Mouse (Mus musculus) adrenal gland, postnatal 25 days (tissue): Measurements from ENCODE around the gene Tmem201. TPM values are rescaled to one million over a fixed set of nuclear protein-coding genes. Genes with fewer than 3 reads are reported as not detected.

Experiments
- DNase-seq: peaks from one replicate; pipeline ENCODE4 v3.0.0; 2021; ENCODE audit warnings: mixed read lengths
- total RNA-seq: library from RNA; stranded (reverse); gene quantifications from 2 replicates; pipeline ENCODE4 v1.2.3, GENCODE M21; 2021

Tmem201 gene
- total RNA-seq, 1 experiment from 2014 or later: 36.1 TPM

DNA sequence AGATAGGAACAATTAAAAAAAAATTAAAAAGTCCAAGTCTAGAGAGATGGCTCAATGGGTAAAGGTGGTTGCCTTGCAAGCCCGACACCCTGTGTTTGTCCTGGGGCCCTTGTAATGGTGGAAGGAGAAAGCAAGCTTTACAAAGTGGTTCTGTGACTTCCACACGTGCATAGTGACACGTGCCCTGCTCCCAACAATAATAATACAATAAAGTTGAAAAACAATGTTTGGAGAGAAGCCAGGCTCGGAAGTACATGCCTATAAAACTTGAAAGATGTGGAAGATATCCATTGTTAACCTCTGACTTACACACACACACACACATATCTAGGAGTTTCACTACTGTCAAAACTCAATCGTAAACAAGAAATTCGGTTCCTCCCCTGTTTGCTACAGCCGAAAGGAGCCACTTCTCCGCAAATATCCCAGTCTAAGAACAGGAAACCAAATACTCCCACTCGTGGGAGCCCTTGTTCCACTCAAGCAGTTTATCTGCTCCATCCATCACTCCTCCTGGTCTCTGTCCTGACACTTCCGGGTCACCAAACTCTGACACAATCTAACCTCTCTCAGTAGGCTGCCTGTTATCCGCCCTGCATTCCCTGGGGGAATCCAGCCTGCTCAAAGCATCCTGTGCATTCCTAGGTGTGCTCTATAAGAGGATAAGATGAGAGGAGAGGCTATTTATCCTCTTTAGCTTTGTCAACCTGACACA is 58.6 kb downstream of the Tmem201 start:
- no peak for DNase-seq

DNA sequence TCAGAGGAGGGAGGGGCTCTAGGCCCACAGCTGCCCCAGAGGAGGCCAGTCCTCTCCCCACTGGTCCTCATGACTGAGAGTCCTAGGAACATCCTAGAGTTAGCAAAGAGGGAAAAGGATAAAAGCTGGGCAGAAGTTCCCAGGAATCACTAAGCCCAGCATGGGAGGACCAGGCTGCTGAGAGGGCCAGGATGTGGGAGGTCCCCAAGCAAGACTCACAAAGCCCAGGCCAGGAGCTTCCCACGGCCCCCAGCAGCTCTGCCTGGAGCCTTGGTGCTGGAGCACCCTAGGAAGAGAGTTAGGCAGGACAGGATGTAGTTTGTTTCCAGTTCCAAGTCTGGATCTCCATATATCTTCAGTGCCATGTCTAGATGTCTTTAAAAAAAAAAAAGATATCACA is 59.8 kb downstream of the Tmem201 start:
- no peak for DNase-seq

DNA sequence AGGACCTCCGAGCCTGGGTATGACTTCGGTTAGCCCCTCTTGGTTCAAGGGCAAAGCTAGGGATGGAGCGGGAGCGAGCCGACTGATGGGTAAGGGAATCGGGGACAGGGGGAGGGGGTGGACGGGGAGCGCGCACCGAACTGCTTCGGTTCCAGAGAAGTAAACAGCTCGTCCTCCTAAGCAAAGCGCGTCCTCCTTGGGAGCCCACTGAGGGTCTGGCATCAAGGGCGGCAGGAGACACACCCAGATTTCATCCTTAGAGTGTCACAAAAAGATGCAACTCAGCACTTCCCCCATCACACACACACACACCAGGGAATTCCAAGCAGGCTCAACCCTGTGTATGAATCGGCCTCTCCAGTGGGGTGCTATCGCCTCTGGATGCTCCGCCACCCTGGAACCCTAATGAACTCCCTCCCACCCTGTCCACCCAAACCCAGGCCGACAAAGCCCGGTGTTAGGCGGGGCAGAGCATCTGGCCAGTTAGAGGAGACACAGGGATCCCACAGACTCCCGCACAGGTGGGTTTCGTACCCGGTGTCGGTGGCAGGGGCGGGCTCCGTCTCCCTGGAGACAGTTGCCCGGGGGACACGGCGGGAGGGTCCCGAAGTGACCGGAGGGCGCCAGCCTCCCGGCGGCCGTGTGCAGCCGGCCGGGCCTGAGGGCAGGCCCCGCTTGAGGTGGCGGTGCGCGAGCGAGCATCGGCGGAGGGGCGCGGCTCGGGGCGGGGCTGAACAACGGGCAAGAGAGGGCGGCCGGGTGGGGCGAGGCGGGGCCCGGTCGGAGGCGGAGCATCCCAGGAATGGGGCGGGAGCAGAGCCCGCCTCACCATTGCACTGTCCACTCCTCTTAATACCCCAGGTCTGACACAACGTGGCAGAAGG is 62.2 kb downstream of the Tmem201 start:
- peak; percentile 88 for DNase-seq

DNA sequence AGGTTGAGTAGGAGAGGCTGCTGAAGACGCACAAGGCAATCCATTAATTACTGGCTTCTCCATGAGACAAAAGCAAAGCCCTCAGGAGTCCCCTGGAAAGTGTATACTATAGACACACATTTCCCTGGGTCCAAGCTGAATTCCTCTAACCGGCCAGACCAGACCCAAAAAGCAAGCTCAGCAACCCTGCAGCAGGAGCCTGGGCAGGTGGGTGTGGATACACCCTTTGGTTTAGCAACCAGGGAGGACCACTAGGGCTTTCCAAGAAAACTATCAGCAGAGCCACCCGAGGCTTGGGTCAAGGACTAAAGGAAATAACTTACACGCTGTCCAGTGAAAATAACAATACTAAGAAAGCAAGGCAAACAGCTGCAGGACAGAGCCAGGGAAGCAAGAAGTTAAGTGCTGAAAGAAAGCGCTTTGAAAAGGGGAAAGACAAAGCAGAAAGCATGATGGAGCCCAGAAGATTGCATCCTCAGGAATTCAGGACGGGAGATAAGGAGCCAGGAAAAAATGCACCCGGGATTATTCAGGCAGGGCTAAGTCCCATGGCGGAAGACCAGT is 62.9 kb downstream of the Tmem201 start:
- no peak for DNase-seq

DNA sequence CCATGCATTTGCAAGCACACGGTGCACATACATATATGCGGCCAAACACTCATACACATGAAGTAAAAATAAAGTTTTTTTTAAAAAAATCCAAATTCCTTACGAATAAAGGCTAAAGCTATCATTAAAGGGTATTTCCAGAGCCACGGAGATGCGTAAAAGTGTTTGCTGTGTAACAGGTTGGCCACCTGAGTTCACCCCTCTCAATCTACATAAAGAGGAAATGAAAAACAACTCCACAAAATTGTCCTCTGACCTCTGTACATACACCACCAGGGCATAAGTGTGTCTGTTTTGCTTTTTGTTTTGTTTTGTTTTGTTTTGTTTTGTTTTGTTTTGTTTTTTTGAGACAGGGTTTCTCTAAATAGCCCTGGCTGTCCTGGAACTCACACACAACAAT is 65.1 kb downstream of the Tmem201 start:
- no peak for DNase-seq

DNA sequence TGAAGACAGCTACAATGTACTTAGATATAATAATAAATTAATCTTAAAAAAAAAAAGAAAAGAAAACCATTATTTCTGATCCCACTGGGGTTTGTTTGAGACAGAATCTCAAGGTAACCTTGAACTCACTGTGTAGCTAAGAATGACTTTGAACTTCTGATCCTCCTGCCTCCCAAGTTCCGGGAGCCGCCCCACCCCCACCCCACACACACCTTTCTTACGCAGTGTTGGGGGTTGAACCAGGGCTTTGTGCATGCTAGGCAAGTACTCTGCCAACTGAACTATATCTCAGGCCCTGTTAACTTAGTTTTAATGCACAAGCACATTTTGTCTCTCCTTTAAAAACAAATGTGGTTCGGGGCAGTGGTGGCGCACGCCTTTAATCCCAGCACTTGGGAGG is 66.7 kb downstream of the Tmem201 start:
- no peak for DNase-seq

DNA sequence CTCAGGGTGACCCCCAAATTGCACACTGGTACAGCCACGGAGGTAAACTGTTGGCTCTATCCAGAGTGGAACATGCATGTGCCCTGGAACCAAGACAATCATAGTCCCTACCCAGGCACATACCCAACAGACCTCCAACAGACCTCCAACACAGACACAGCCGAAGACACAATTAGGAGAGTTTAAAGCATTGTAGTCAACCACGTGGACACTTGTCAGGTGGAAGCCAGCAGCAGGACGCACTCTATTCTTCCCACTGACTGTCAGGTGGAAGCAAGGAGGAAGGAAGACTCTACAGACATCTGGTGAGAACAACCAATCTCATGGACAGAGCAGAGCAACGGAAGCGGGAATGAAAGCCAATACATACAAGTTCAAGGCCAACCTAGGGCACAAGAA is 72.2 kb downstream of the Tmem201 start:
- no peak for DNase-seq

Other genes starting within 250 kb of the Tmem201 start
- gene Ctnnbip1, start 219.8 kb downstream of the Tmem201 start, total RNA-seq: 24.6 and 39.4 TPM in 2 replicates
- 67.9 and 83.9 TPM in 2 replicates for gene Clstn1, start 151.6 kb downstream of the Tmem201 start, total RNA-seq
- 2.0 and 4.4 TPM in 2 replicates for gene Pik3cd, start 35.5 kb downstream of the Tmem201 start, total RNA-seq
- gene Slc25a33, start 36.2 kb upstream of the Tmem201 start, total RNA-seq: 27.7 and 32.2 TPM in 2 replicates
- 23.7 and 25.6 TPM in 2 replicates for gene Spsb1, start 217.0 kb upstream of the Tmem201 start, total RNA-seq